Mouse (Mus musculus) CH12.LX (cell line): Measurements from ENCODE around the gene Ehd1.

Experiments used
- BHLHE40 ChIP-seq: IDR thresholded peaks from 2 replicates; pipeline ENCODE4 v1.6.1; 2011; ENCODE audit warnings: mild to moderate bottlenecking, low read depth, low read length, improper control_type of control experiment
- CHD1 ChIP-seq: IDR thresholded peaks from 2 replicates; pipeline ENCODE4 v1.6.1; 2012; ENCODE audit warnings: low read depth, low read length, improper control_type of control experiment, inconsistent platforms
- CTCF ChIP-seq, 2 experiments: IDR thresholded peaks in 1 of 2; conservative IDR thresholded peaks in 1 of 2; 2 replicates each; pipeline ENCODE4 v1.5.1; 2011 to 2012; ENCODE audit warnings: low read depth in 2 of 2, low read length in 2 of 2, improper control_type of control experiment in 1 of 2, inconsistent platforms in 1 of 2, mild to moderate bottlenecking in 1 of 2, moderate library complexity in 1 of 2
- EP300 ChIP-seq: IDR thresholded peaks from 2 replicates; pipeline ENCODE4 v1.6.1; 2011; ENCODE audit warnings: low read length, improper control_type of control experiment
- HCFC1 ChIP-seq: IDR thresholded peaks from 2 replicates; pipeline ENCODE4 v1.6.1; 2012; ENCODE audit warnings: low read depth, mild to moderate bottlenecking, inconsistent platforms, low read length, improper control_type of control experiment
- MAFK ChIP-seq: IDR thresholded peaks from 2 replicates; pipeline ENCODE4 v1.6.1; 2011; ENCODE audit warnings: low read length, improper control_type of control experiment; ENCODE audit not compliant: insufficient replicate concordance
- MAZ ChIP-seq: IDR thresholded peaks from 2 replicates; pipeline ENCODE4 v1.6.1; 2012; ENCODE audit warnings: low read depth, mild to moderate bottlenecking, inconsistent platforms, low read length, improper control_type of control experiment, moderate library complexity
- NRF1 ChIP-seq: IDR thresholded peaks from 2 replicates; pipeline ENCODE4 v1.6.1; 2014; ENCODE audit warnings: low read depth, mild to moderate bottlenecking, inconsistent platforms, low read length, improper control_type of control experiment, moderate library complexity
- POLR2A ChIP-seq: IDR thresholded peaks from 2 replicates; pipeline ENCODE4 v1.6.1; 2011; ENCODE audit warnings: low read depth, mild to moderate bottlenecking, improper control_type of control experiment, low read length
- RAD21 ChIP-seq: IDR thresholded peaks from 2 replicates; pipeline ENCODE4 v1.6.1; 2011; ENCODE audit warnings: low read depth, mild to moderate bottlenecking, low read length, improper control_type of control experiment, moderate library complexity
- TBP ChIP-seq: conservative IDR thresholded peaks from 2 replicates; pipeline ENCODE4 v1.6.1; 2011; ENCODE audit warnings: low read depth, low read length, improper control_type of control experiment
- TCF12 ChIP-seq: IDR thresholded peaks from 2 replicates; pipeline ENCODE4 v1.6.1; 2014; ENCODE audit warnings: low read depth, mild to moderate bottlenecking, inconsistent platforms, low read length, improper control_type of control experiment
- ZNF384 ChIP-seq: IDR thresholded peaks from 2 replicates; pipeline ENCODE4 v1.6.1; 2012; ENCODE audit warnings: low read depth, low read length, improper control_type of control experiment, inconsistent platforms

- TF ChIP-seq CTCF (conservative IDR thresholded peaks at IDR 0.05 in 1 of 2, IDR thresholded peaks at IDR 0.05 in 1 of 2; ENCODE audit: low read depth in 2 of 2, low read length in 2 of 2) (peak; percentile 92 to 93), TCF12 (no peak), POLR2A (no peak), ZNF384 (no peak), NRF1 (no peak), BHLHE40 (no peak), HCFC1 (no peak), CHD1 (no peak), EP300 (no peak), TBP (no peak), RAD21 (peak; percentile 78), MAFK (no peak), MAZ (no peak)
Measured at GRCm38 (mm10) chr19:6262222-6262621, 14.3 kb upstream of the Ehd1 start.
